Mouse (Mus musculus) embryonic facial prominence, embryonic 13.5 days (tissue): ENCODE data around the gene Jmjd7. TPM values are rescaled to one million over a fixed set of nuclear protein-coding genes. Genes with fewer than 3 reads are reported as not detected.

Source experiments
- ATAC-seq: fragments of 200-750 bp; cut with Nextera tagmentation; 2 replicates; pipeline ENCODE4 v1.8.0; 2017; ENCODE audit warnings: low read depth; ENCODE audit not compliant: insufficient number of reproducible peaks, insufficient read depth, low FRiP score, low TSS enrichment
- H3K27ac ChIP-seq: fragments of 300-500 bp; sonication (generic); 2 replicates; pipeline ENCODE4 v1.5.1; 2015; ENCODE audit warnings: moderate library complexity, mild to moderate bottlenecking, inconsistent platforms
- H3K27me3 ChIP-seq: fragments of 300-500 bp; sonication (generic); 2 replicates; pipeline ENCODE4 v1.6.1; 2015; ENCODE audit warnings: mild to moderate bottlenecking, inconsistent platforms
- H3K36me3 ChIP-seq: fragments of 300-500 bp; sonication (generic); 2 replicates; pipeline ENCODE4 v1.6.1; 2015; ENCODE audit warnings: mild to moderate bottlenecking, inconsistent platforms
- H3K4me1 ChIP-seq: fragments of 300-500 bp; sonication (generic); 2 replicates; pipeline ENCODE4 v1.6.1; 2015; ENCODE audit warnings: inconsistent platforms
- H3K4me2 ChIP-seq: fragments of 300-500 bp; sonication (generic); 2 replicates; pipeline ENCODE4 v1.6.1; 2015; ENCODE audit warnings: moderate library complexity, mild to moderate bottlenecking, inconsistent platforms
- H3K4me3 ChIP-seq: fragments of 300-500 bp; sonication (generic); 2 replicates; pipeline ENCODE4 v1.5.1; 2015; ENCODE audit warnings: mild to moderate bottlenecking, inconsistent platforms
- H3K9ac ChIP-seq: fragments of 300-500 bp; sonication (generic); 2 replicates; pipeline ENCODE4 v1.6.1; 2015; ENCODE audit warnings: mild to moderate bottlenecking, inconsistent platforms
- H3K9me3 ChIP-seq: fragments of 300-500 bp; sonication (generic); 2 replicates; pipeline ENCODE4 v1.6.1; 2016; ENCODE audit warnings: inconsistent platforms
- WGBS: fragments of 180-500 bp; shearing (Covaris S2); methylation state at CpG from one replicate; pipeline ENCODE4 v1.1.7; 2015; ENCODE audit warnings: mixed read lengths; 5-methylcytosine and 5-hydroxymethylcytosine counted together
- polyA plus RNA-seq: library from polyadenylated mRNA; unstranded; fragments of >200 nt; fragmentation: Nextera tagmentation; extraction: Ambion mirVana; gene quantifications from 2 replicates; pipeline ENCODE4 v1.2.1, GENCODE M21; 2015

Jmjd7 gene
- polyA plus RNA-seq = 20.4 and 24.3 TPM in 2 replicates

DNA sequence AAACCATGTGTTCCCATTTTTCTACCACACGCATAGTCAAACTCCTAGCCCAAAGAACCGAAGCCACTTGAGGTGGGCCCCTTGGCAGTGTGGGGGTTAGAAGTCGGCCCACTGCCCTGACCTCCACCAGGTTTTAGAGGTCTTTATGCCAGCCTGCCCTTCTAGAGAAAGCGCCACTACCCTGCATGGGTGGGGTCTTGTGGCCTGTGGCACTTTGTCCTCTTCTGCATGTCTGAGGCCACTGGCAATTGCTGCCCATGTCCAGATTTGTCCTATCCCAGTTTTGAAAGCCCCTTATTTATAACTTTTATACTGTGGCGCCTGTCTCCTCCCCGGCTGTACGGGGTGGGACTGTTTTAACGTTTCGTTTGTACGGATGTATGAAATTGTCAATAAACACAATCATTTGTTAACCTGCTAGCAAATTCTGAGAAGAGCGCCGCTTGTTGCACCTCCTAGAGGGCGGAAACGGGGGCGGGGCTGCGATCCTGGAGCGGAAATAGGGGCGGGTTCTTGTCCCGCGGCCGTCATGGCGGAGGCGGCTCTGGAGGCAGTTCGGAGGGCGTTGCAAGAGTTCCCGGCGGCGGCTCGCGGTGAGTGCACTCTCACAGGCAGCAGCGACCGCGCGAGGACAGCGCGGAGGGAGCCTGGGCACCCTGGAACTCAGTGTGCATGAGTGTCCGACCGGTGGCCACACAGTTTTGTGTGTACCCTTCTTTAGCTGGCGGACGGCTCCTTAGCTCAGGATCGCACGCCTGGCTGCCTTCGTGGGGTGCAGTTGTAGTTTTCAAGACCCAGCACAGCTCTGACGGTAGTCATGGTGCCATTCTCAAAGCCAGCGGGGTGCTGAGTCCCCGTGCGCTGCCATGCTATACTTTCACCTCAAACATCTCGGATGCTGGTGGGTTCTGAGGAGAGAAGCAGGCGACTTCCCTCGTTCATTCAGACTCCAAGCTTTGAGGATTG lies at the start of gene Jmjd7, which contains the start of gene Gm28042:
TSS of gene Jmjd7 (plus strand) at position 500 of the 966 bp plus-strand sequence.
TSS of gene Gm28042 (plus strand) at position 510 of the 966 bp plus-strand sequence.
- peak within 1 kb of the TSS; percentile 92 for H3K27ac ChIP-seq
- WGBS = 4% methylated on average over 50 of the region's 50 CpGs
- peaks cover 65% of the 10 kb centered on the region for H3K36me3 ChIP-seq
- H3K4me2 ChIP-seq = peak within 1 kb of the TSS; percentile 75
- peak within 1 kb of the TSS; percentile 72 for H3K4me3 ChIP-seq
- ATAC-seq = peak; percentile 81
- H3K27me3 ChIP-seq = no peaks in the 10 kb centered on the region
- H3K9me3 ChIP-seq = no peaks in the 10 kb centered on the region
- H3K9ac ChIP-seq = peak within 1 kb of the TSS; percentile 95
- peaks cover 15% of the 10 kb centered on the region for H3K4me1 ChIP-seq

- H3K4me3 ChIP-seq = no peak overlapping the region
- peaks cover 20% of the 10 kb centered on the region for H3K36me3 ChIP-seq
- peaks cover 17% of the 10 kb centered on the region for H3K4me1 ChIP-seq
- H3K9ac ChIP-seq = no peak overlapping the region
- H3K27ac ChIP-seq = no peak overlapping the region
- no peaks in the 10 kb centered on the region for H3K27me3 ChIP-seq
- H3K4me2 ChIP-seq = no peak overlapping the region
- 87% methylated on average over 7 of the region's 7 CpGs for WGBS
- no peaks in the 10 kb centered on the region for H3K9me3 ChIP-seq
- ATAC-seq = no peak
Measured at GRCm38 (mm10) chr2:119980343-119980986, 46.8 kb upstream of the Jmjd7 start.

GRCm38 (mm10) chr2:119981631-119982030 lies 45.7 kb upstream of the Jmjd7 start:
- H3K4me1 ChIP-seq = peaks cover 17% of the 10 kb centered on the region
- ATAC-seq = no peak
- no peak overlapping the region for H3K9ac ChIP-seq
- H3K9me3 ChIP-seq = no peaks in the 10 kb centered on the region
- 40% methylated on average over 2 of the region's 2 CpGs for WGBS
- H3K4me3 ChIP-seq = no peak overlapping the region
- no peak overlapping the region for H3K27ac ChIP-seq
- H3K36me3 ChIP-seq = peaks cover 25% of the 10 kb centered on the region
- H3K27me3 ChIP-seq = no peaks in the 10 kb centered on the region
- H3K4me2 ChIP-seq = no peak overlapping the region

- no peak for ATAC-seq
- 78% methylated on average over 8 of the region's 8 CpGs for WGBS
- Histone ChIP-seq H3K36me3 (peaks cover 28% of the 10 kb centered on the region), H3K27me3 (no peaks in the 10 kb centered on the region), H3K4me3 (no peak overlapping the region), H3K9ac (no peak overlapping the region), H3K9me3 (no peaks in the 10 kb centered on the region), H3K27ac (no peak overlapping the region), H3K4me1 (peaks cover 6% of the 10 kb centered on the region; the same call in 1 of the 2 replicates), H3K4me2 (no peak overlapping the region)
Measured at GRCm38 (mm10) chr2:119985871-119986270, 41.4 kb upstream of the Jmjd7 start.

- no peaks in the 10 kb centered on the region for H3K27me3 ChIP-seq
- no peak overlapping the region for H3K9ac ChIP-seq
- peaks cover 27% of the 10 kb centered on the region for H3K36me3 ChIP-seq
- peaks cover 6% of the 10 kb centered on the region; the same call in 1 of the 2 replicates for H3K4me1 ChIP-seq
- WGBS = 80% methylated on average over 6 of the region's 6 CpGs
- H3K27ac ChIP-seq = no peak overlapping the region
- no peak overlapping the region for H3K4me3 ChIP-seq
- H3K9me3 ChIP-seq = no peaks in the 10 kb centered on the region
- ATAC-seq = no peak
- no peak overlapping the region for H3K4me2 ChIP-seq
Measured at GRCm38 (mm10) chr2:119986369-119986768, 40.9 kb upstream of the Jmjd7 start.

- Histone ChIP-seq H3K27ac (no peak overlapping the region), H3K9me3 (no peaks in the 10 kb centered on the region), H3K4me2 (no peak overlapping the region), H3K27me3 (no peaks in the 10 kb centered on the region), H3K36me3 (peaks cover 19% of the 10 kb centered on the region), H3K9ac (no peak overlapping the region), H3K4me3 (no peak overlapping the region), H3K4me1 (no peaks in the 10 kb centered on the region)
- 93% methylated on average over 2 of the region's 2 CpGs for WGBS
- no peak for ATAC-seq
Measured at GRCm38 (mm10) chr2:119987441-119987840, 39.8 kb upstream of the Jmjd7 start.

- peaks cover 10% of the 10 kb centered on the region; the same call in 1 of the 2 replicates for H3K36me3 ChIP-seq
- H3K4me3 ChIP-seq = no peak overlapping the region
- no peak overlapping the region for H3K27ac ChIP-seq
- peaks cover 8% of the 10 kb centered on the region; the same call in 1 of the 2 replicates for H3K4me1 ChIP-seq
- no peak for ATAC-seq
- WGBS = 85% methylated on average over 4 of the region's 4 CpGs
- no peak overlapping the region for H3K4me2 ChIP-seq
- no peaks in the 10 kb centered on the region for H3K9me3 ChIP-seq
- no peak overlapping the region for H3K9ac ChIP-seq
- H3K27me3 ChIP-seq = no peaks in the 10 kb centered on the region
Measured at GRCm38 (mm10) chr2:119988952-119989351, 38.3 kb upstream of the Jmjd7 start.

GRCm38 (mm10) chr2:119990881-119991280 lies 36.4 kb upstream of the Jmjd7 start:
- ATAC-seq = no peak
- Histone ChIP-seq H3K4me1 (peaks cover 25% of the 10 kb centered on the region), H3K36me3 (peaks cover 8% of the 10 kb centered on the region; the same call in 1 of the 2 replicates), H3K9me3 (no peaks in the 10 kb centered on the region), H3K27ac (no peak overlapping the region), H3K27me3 (no peaks in the 10 kb centered on the region), H3K4me3 (no peak overlapping the region), H3K4me2 (no peak overlapping the region), H3K9ac (no peak overlapping the region)
- WGBS = 68% methylated on average over 6 of the region's 6 CpGs

GRCm38 (mm10) chr2:119992349-119992748 lies 34.9 kb upstream of the Jmjd7 start:
- 55% methylated on average over 2 of the region's 2 CpGs for WGBS
- no peak overlapping the region for H3K27ac ChIP-seq
- no peaks in the 10 kb centered on the region for H3K27me3 ChIP-seq
- peaks cover 2% of the 10 kb centered on the region; the same call in 1 of the 2 replicates for H3K36me3 ChIP-seq
- H3K9ac ChIP-seq = no peak overlapping the region
- H3K4me3 ChIP-seq = no peak overlapping the region
- H3K4me1 ChIP-seq = peaks cover 40% of the 10 kb centered on the region
- H3K9me3 ChIP-seq = no peaks in the 10 kb centered on the region
- H3K4me2 ChIP-seq = no peak overlapping the region
- no peak for ATAC-seq

DNA sequence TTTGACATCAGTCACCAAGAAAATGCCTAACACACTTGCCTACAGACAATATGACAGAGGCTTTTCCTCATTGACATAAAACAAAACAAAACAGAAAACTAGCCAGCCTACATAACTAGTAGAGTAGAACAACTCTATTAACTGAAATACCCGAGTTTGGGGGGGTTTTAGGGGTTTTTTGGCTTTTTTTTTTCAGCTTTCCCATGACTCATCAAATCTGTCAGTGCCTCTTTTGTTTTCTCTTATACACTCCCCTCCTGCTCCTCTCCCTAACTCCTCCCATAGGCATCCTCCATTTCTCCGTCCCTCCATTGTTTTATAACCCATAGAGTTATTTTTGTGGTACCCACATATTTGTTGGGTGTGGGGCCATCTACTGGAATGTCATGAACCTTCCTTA lies 33.8 kb upstream of the Jmjd7 start:
- WGBS = 38% methylated on average over 2 of the region's 2 CpGs
- Histone ChIP-seq H3K4me3 (no peak overlapping the region), H3K36me3 (peaks cover 5% of the 10 kb centered on the region), H3K4me1 (peaks cover 46% of the 10 kb centered on the region), H3K4me2 (no peak overlapping the region), H3K9ac (no peak overlapping the region), H3K9me3 (no peaks in the 10 kb centered on the region), H3K27me3 (no peaks in the 10 kb centered on the region), H3K27ac (peak overlapping the region; percentile 28; the same call in 1 of the 2 replicates)
- ATAC-seq = no peak

DNA sequence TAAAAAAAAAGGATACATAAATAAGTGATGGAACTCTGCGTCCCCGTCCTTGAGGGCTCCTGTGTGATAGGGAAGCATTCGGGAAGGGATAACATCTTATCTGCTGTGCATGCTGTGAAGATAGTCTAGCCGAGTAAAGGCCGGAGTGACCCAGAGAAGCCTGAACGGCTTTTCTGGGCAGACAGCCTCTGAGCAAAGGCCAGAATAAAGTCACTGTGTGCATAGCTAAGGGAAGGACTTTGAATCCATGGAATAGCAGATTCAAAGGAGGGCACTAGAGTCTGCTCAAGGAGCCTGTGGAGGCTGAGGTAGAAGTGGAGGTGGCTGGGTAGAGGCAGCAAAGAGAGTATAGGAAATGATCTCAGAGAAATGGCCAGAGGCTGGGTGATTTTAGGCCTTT lies 32.4 kb upstream of the Jmjd7 start:
- Histone ChIP-seq H3K4me1 (peaks cover 46% of the 10 kb centered on the region), H3K27me3 (no peaks in the 10 kb centered on the region), H3K4me2 (peak overlapping the region; percentile 32; the same call in 1 of the 2 replicates), H3K9ac (no peak overlapping the region), H3K36me3 (peaks cover 11% of the 10 kb centered on the region), H3K4me3 (no peak overlapping the region), H3K27ac (peak overlapping the region; percentile 97), H3K9me3 (no peaks in the 10 kb centered on the region)
- no peak for ATAC-seq
- WGBS = 86% methylated on average over 6 of the region's 6 CpGs
